Mouse (Mus musculus): ENCODE results near the gene 5430427O19Rik.

Gene 5430427O19Rik

GRCm38 (mm10) chrX:85869914-85870483 lies at the start of gene 5430427O19Rik:
Gene 5430427O19Rik, plus strand, starts transcription at chrX:85870354.
- ATAC-seq (ENCODE audit: insufficient number of reproducible peaks, low FRiP score, low TSS enrichment) = no peak

GRCm38 (mm10) chrX:85827719-85828453 lies 42.3 kb upstream of the 5430427O19Rik start:
- no peak for ATAC-seq (ENCODE audit: insufficient number of reproducible peaks, low FRiP score, low TSS enrichment)

- no peak for ATAC-seq (ENCODE audit: insufficient number of reproducible peaks, low FRiP score, low TSS enrichment)
These were observed 41.2 kb upstream of the 5430427O19Rik start for GRCm38 (mm10) chrX:85829000-85829399.

GRCm38 (mm10) chrX:85839174-85839573 lies 31.0 kb upstream of the 5430427O19Rik start:
- no peak for ATAC-seq (ENCODE audit: insufficient number of reproducible peaks, low FRiP score, low TSS enrichment)

GRCm38 (mm10) chrX:85855938-85856337 lies 14.2 kb upstream of the 5430427O19Rik start:
- ATAC-seq (ENCODE audit: insufficient number of reproducible peaks, low FRiP score, low TSS enrichment) = no peak

- no peak for ATAC-seq (ENCODE audit: insufficient number of reproducible peaks, low FRiP score, low TSS enrichment)
These were observed 13.0 kb upstream of the 5430427O19Rik start for GRCm38 (mm10) chrX:85857169-85857568.

- no peak for ATAC-seq (ENCODE audit: insufficient number of reproducible peaks, low FRiP score, low TSS enrichment)
These were observed 2.1 kb upstream of the 5430427O19Rik start for GRCm38 (mm10) chrX:85868079-85868478.

GRCm38 (mm10) chrX:85871371-85872056 lies 1.4 kb downstream of the 5430427O19Rik start:
- no peak for ATAC-seq (ENCODE audit: insufficient number of reproducible peaks, low FRiP score, low TSS enrichment)

GRCm38 (mm10) chrX:85874367-85874766 lies 4.2 kb downstream of the 5430427O19Rik start:
- ATAC-seq (ENCODE audit: insufficient number of reproducible peaks, low FRiP score, low TSS enrichment) = no peak

GRCm38 (mm10) chrX:85875951-85876350 lies 5.8 kb downstream of the 5430427O19Rik start:
- ATAC-seq (ENCODE audit: insufficient number of reproducible peaks, low FRiP score, low TSS enrichment) = no peak

GRCm38 (mm10) chrX:85877747-85878146 lies 7.6 kb downstream of the 5430427O19Rik start:
- no peak for ATAC-seq (ENCODE audit: insufficient number of reproducible peaks, low FRiP score, low TSS enrichment)

- ATAC-seq (ENCODE audit: insufficient number of reproducible peaks, low FRiP score, low TSS enrichment) = no peak
These were observed 8.1 kb downstream of the 5430427O19Rik start for GRCm38 (mm10) chrX:85878293-85878692.

- ATAC-seq (ENCODE audit: insufficient number of reproducible peaks, low FRiP score, low TSS enrichment) = no peak
These were observed 9.2 kb downstream of the 5430427O19Rik start for GRCm38 (mm10) chrX:85879198-85879977.

- ATAC-seq (ENCODE audit: insufficient number of reproducible peaks, low FRiP score, low TSS enrichment) = no peak
These were observed 16.5 kb downstream of the 5430427O19Rik start for GRCm38 (mm10) chrX:85886651-85887050.

- ATAC-seq (ENCODE audit: insufficient number of reproducible peaks, low FRiP score, low TSS enrichment) = no peak
These were observed 31.0 kb downstream of the 5430427O19Rik start for GRCm38 (mm10) chrX:85901195-85901594.

- no peak for ATAC-seq (ENCODE audit: insufficient number of reproducible peaks, low FRiP score, low TSS enrichment)
These were observed 48.9 kb downstream of the 5430427O19Rik start for GRCm38 (mm10) chrX:85919034-85919433.

- no peak for ATAC-seq (ENCODE audit: insufficient number of reproducible peaks, low FRiP score, low TSS enrichment)
These were observed 62.8 kb downstream of the 5430427O19Rik start for GRCm38 (mm10) chrX:85932991-85933390.

All from cerebellum, adult (tissue).